Mouse (Mus musculus): Measurements from ENCODE around the gene Igf1r. TPM values are rescaled to one million over a fixed set of nuclear protein-coding genes. Genes with fewer than 3 reads are reported as not detected.
A peak's percentile ranks its signal among the peaks of the same experiment; 100 is the strongest.

Igf1r gene
- polyA plus RNA-seq, 1 experiment from 2014 or later, result 27.8 TPM

GRCm38 (mm10) chr7:67961567-67962267 lies 9.1 kb downstream of the Igf1r start:
- peaks cover 22% of the 10 kb centered on the region for H3K4me1 ChIP-seq
- WGBS, result 15% methylated on average over 14 of the region's 14 CpGs

DNA sequence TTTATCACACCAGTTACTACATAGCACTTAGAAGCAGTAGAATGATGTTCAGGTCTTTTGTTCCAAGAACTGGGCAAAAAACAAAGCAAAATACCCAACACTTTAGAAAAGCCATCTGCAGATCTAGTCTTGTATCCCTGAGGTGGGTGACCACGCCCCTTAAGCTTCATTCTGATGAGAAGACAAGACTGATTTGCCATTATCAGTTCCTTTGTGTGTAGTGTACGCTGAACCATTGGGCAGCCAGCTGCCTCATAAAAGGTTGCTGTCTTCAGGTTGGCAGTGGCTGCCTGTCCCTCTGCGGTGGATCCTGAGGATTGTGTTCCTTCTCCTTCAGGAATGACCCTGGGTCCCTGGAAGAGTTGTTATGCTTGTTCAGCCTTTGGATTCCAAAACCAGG lies 11.1 kb downstream of the Igf1r start:
- Histone ChIP-seq H3K4me1 (peaks cover 12% of the 10 kb centered on the region), H3K9ac (no peak overlapping the region), H3K27me3 (replicated peaks) (no peaks in the 10 kb centered on the region), H3K4me3 (no peak overlapping the region), H3K4me2 (no peak overlapping the region), H3K9me3 (no peaks in the 10 kb centered on the region), H3K36me3 (replicated peaks) (no peaks in the 10 kb centered on the region), H3K27ac (no peak overlapping the region)
- ATAC-seq (replicated peaks), result no peak
- WGBS, result 87% methylated on average over 3 of the region's 3 CpGs

More at GRCm38 (mm10) chr7:67961567-67962267, 9.1 kb downstream of the Igf1r start:
- Histone ChIP-seq H3K36me3 (replicated peaks) (no peaks in the 10 kb centered on the region), H3K9ac (no peak overlapping the region), H3K27ac (no peak overlapping the region), H3K4me2 (no peak overlapping the region; the same call in 1 of the 2 replicates), H3K9me3 (no peaks in the 10 kb centered on the region), H3K27me3 (replicated peaks) (no peaks in the 10 kb centered on the region), H3K4me3 (no peak overlapping the region)
- ATAC-seq (replicated peaks), result peak; percentile 40

GRCm38 (mm10) chr7:67968394-67968793 lies 15.8 kb downstream of the Igf1r start:
- no peak overlapping the region for H3K9ac ChIP-seq
- H3K4me1 ChIP-seq, result peaks cover 28% of the 10 kb centered on the region
- H3K4me2 ChIP-seq, result no peak overlapping the region
- ATAC-seq (replicated peaks), result no peak
- no peaks in the 10 kb centered on the region for H3K27me3 ChIP-seq (replicated peaks)
- no peaks in the 10 kb centered on the region for H3K9me3 ChIP-seq
- 92% methylated on average over 12 of the region's 12 CpGs for WGBS
- no peak overlapping the region for H3K27ac ChIP-seq
- H3K4me3 ChIP-seq, result no peak overlapping the region
- no peaks in the 10 kb centered on the region for H3K36me3 ChIP-seq (replicated peaks)

- H3K9ac ChIP-seq, result no peak overlapping the region
- peaks cover 35% of the 10 kb centered on the region for H3K4me1 ChIP-seq
- no peak overlapping the region for H3K27ac ChIP-seq
- no peak overlapping the region for H3K4me3 ChIP-seq
- H3K27me3 ChIP-seq (replicated peaks), result no peaks in the 10 kb centered on the region
- WGBS, result 80% methylated on average over 9 of the region's 9 CpGs
- no peak for ATAC-seq (replicated peaks)
- no peak overlapping the region for H3K4me2 ChIP-seq
- no peaks in the 10 kb centered on the region for H3K9me3 ChIP-seq
- no peaks in the 10 kb centered on the region for H3K36me3 ChIP-seq (replicated peaks)
Observed at GRCm38 (mm10) chr7:67969076-67969475, 16.4 kb downstream of the Igf1r start.

DNA sequence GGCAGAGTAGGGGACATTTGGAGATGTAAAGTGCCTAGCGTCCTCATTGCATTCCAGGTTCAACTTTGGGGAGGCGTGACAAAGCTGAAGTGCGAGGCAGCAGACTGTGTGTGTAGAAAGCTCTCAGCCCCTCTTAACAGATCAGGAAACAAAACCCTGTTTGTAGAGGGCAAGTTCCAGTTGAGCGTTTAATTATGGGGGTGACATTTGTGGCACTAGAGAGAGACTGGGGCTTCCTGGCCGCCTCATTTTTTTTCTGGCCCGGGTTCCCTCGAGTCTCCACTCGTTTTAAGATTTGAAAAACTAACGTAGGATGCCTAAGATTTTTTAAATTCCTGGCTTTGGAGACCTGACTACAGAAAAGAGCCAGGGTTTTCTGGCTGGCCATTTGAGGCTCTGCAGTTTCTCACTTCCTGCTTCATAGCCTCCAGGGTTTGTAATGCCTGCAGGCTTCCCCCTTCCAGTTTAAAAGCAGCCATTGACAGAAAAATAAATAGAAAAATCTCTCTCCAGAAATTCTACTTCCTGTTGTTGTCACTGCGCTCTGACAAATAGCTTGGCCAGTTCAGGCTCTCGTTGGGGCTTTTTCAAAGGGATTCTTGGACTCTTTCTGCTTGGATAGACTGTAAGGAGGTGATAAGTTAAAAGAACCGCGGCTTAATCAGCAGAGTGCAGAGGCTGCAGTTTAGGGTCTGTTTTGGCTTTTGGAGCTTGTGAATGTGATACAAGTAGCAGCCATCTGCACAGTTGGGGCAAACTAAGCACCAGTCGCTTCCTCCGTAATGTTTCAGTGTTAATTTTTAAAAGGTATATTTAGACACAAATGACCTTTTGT lies 20.8 kb downstream of the Igf1r start:
- no peaks in the 10 kb centered on the region for H3K27me3 ChIP-seq (replicated peaks)
- 0 out of 2 replicates have a peak overlapping the region, but pooled peaks have one; percentile 5 for H3K9ac ChIP-seq
- no peak overlapping the region for H3K4me3 ChIP-seq
- no peaks in the 10 kb centered on the region for H3K36me3 ChIP-seq (replicated peaks)
- no peak overlapping the region for H3K4me2 ChIP-seq
- 21% methylated on average over 15 of the region's 15 CpGs for WGBS
- peaks cover 35% of the 10 kb centered on the region for H3K4me1 ChIP-seq
- H3K9me3 ChIP-seq, result no peaks in the 10 kb centered on the region
- no peak for ATAC-seq (replicated peaks)
- H3K27ac ChIP-seq, result no peak overlapping the region

DNA sequence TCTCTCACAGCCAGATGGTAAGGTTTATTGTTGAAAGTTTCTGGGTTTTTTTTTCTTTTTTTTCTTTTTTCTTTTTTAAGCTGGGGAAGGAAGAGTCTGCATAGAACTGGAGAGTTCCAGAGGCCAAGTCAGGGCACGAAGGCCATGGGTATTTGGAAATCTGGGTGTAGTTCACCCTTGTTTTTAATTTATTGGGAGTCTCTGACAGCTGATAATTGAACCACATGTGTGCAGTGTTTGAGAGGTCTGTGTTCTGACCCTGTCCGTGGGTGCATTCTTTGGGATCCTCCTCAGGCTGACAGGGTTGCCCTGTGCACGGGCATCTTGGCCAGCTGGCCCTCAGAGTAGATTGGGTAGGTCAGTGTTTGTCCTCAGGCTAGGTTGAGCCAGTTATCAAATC lies 29.3 kb downstream of the Igf1r start:
- no peak overlapping the region for H3K4me2 ChIP-seq
- no peaks in the 10 kb centered on the region for H3K9me3 ChIP-seq
- no peaks in the 10 kb centered on the region for H3K36me3 ChIP-seq (replicated peaks)
- H3K27ac ChIP-seq, result no peak overlapping the region
- H3K4me3 ChIP-seq, result no peak overlapping the region
- WGBS, result 72% methylated on average over 3 of the region's 3 CpGs
- no peak for ATAC-seq (replicated peaks)
- H3K4me1 ChIP-seq, result peaks cover 29% of the 10 kb centered on the region
- no peaks in the 10 kb centered on the region for H3K27me3 ChIP-seq (replicated peaks)
- no peak overlapping the region for H3K9ac ChIP-seq

- no peaks in the 10 kb centered on the region for H3K36me3 ChIP-seq (replicated peaks)
- peaks cover 30% of the 10 kb centered on the region for H3K4me1 ChIP-seq
- H3K27ac ChIP-seq, result no peak overlapping the region
- no peak for ATAC-seq (replicated peaks)
- no peaks in the 10 kb centered on the region for H3K9me3 ChIP-seq
- H3K4me3 ChIP-seq, result no peak overlapping the region
- 73% methylated on average over 8 of the region's 8 CpGs for WGBS
- no peak overlapping the region for H3K9ac ChIP-seq
- no peaks in the 10 kb centered on the region for H3K27me3 ChIP-seq (replicated peaks)
- no peak overlapping the region for H3K4me2 ChIP-seq
Observed at GRCm38 (mm10) chr7:67982809-67983208, 30.2 kb downstream of the Igf1r start.

- Histone ChIP-seq H3K36me3 (replicated peaks) (no peaks in the 10 kb centered on the region), H3K27ac (no peak overlapping the region), H3K4me1 (peaks cover 30% of the 10 kb centered on the region), H3K9me3 (no peaks in the 10 kb centered on the region), H3K9ac (no peak overlapping the region), H3K4me2 (no peak overlapping the region), H3K4me3 (no peak overlapping the region), H3K27me3 (replicated peaks) (no peaks in the 10 kb centered on the region)
- 91% methylated on average over 7 of the region's 7 CpGs for WGBS
- no peak for ATAC-seq (replicated peaks)
Observed at GRCm38 (mm10) chr7:67983451-67983850, 30.8 kb downstream of the Igf1r start.

DNA sequence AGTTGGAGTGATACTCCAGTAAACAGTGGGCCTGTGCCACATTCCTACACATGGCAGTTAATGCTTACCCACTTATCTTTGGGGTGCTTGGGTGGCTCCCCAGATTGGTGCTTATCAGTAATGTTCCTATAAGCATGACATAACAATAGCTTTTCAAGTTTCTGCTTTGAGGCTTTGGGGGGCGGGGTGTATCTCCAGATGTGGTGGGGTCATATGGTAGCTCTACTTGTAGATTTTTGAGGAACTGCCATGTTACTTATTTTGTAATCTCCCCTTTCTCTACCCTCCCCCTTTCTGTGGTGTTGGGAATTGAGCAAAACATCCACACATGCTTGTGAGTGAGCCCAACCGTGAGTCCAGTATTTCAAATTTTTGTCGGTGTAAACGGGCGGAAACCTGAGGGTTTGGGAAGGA lies 32.4 kb downstream of the Igf1r start:
- Histone ChIP-seq H3K4me2 (no peak overlapping the region), H3K4me1 (peaks cover 30% of the 10 kb centered on the region), H3K27ac (no peak overlapping the region), H3K9me3 (no peaks in the 10 kb centered on the region), H3K4me3 (no peak overlapping the region), H3K27me3 (replicated peaks) (no peaks in the 10 kb centered on the region), H3K9ac (no peak overlapping the region), H3K36me3 (replicated peaks) (no peaks in the 10 kb centered on the region)
- ATAC-seq (replicated peaks), result no peak
- WGBS, result 78% methylated on average over 5 of the region's 5 CpGs

DNA sequence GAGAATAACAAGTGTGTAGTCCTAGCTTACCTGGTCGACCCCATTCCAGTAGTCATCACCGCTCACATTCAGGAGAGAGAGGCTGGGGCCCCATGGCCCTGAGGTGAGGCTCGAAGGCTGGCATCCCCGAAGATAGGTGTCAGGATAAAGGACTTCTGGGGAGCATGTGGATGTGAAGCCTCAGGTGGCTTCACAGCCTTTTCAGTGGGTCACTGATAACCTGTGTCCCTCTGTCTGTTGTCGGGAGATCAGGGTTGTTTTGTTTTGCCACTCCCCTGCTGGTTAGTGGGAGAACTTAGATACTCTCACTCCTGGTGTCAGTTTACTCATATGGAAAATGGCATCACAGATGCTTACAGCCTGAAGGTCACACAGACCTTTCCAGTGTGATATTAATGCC lies 32.9 kb downstream of the Igf1r start:
- no peak overlapping the region for H3K4me2 ChIP-seq
- H3K4me3 ChIP-seq, result no peak overlapping the region
- no peak for ATAC-seq (replicated peaks)
- no peaks in the 10 kb centered on the region for H3K27me3 ChIP-seq (replicated peaks)
- H3K9me3 ChIP-seq, result no peaks in the 10 kb centered on the region
- 68% methylated on average over 5 of the region's 5 CpGs for WGBS
- no peaks in the 10 kb centered on the region for H3K36me3 ChIP-seq (replicated peaks)
- H3K4me1 ChIP-seq, result peaks cover 30% of the 10 kb centered on the region
- H3K9ac ChIP-seq, result no peak overlapping the region
- no peak overlapping the region for H3K27ac ChIP-seq

DNA sequence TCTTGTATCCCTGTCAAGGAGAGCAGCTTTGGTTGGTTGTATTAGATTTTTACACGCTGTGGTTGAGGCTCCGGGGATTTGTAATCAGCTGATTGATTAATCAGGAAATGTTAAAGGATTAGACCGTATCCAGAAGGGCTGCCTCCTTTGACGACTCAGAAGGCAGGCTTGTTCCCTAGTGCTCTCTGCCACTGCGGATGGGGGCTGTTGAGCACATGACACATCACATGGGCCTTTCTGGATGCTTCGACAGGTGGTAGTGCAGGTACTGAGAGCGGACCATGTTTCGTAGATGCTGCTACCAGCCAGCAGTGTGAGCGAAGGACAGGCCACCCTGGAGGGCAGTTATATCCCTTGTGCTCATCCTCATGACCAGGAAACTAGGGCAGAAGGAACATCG lies 33.6 kb downstream of the Igf1r start:
- no peak overlapping the region; the same call in 1 of the 2 replicates for H3K4me2 ChIP-seq
- H3K4me1 ChIP-seq, result peaks cover 30% of the 10 kb centered on the region
- ATAC-seq (replicated peaks), result peak; percentile 30; the same call in 1 of the 2 replicates
- no peaks in the 10 kb centered on the region for H3K36me3 ChIP-seq (replicated peaks)
- H3K27me3 ChIP-seq (replicated peaks), result no peaks in the 10 kb centered on the region
- no peaks in the 10 kb centered on the region for H3K9me3 ChIP-seq
- no peak overlapping the region for H3K4me3 ChIP-seq
- no peak overlapping the region for H3K9ac ChIP-seq
- WGBS, result 54% methylated on average over 10 of the region's 10 CpGs
- no peak overlapping the region for H3K27ac ChIP-seq

GRCm38 (mm10) chr7:67986816-67987215 lies 34.2 kb downstream of the Igf1r start:
- no peak for ATAC-seq (replicated peaks)
- Histone ChIP-seq H3K9ac (no peak overlapping the region), H3K4me2 (no peak overlapping the region), H3K27ac (no peak overlapping the region), H3K4me1 (peaks cover 28% of the 10 kb centered on the region), H3K9me3 (no peaks in the 10 kb centered on the region), H3K4me3 (no peak overlapping the region), H3K36me3 (replicated peaks) (no peaks in the 10 kb centered on the region), H3K27me3 (replicated peaks) (no peaks in the 10 kb centered on the region)
- 84% methylated on average over 11 of the region's 11 CpGs for WGBS

Data from midbrain, embryonic 15.5 days (tissue).